Mouse (Mus musculus) leukemia stem cell, adult 10-12 weeks (primary cell): Measurements from ENCODE around the gene Tceal6. TPM values are rescaled to one million over a fixed set of nuclear protein-coding genes. Genes with fewer than 3 reads are reported as not detected.

ENCODE experiments used
- polyA plus RNA-seq: library from polyadenylated mRNA; stranded (reverse); fragments of >175 nt; gene quantifications from 2 replicates; pipeline ENCODE4 v1.2.3, GENCODE M21; 2012; ENCODE audit warnings: low replicate concordance

The Tceal6 gene
- not detected in 2 replicates for polyA plus RNA-seq

GRCm38 (mm10) chrX:135210436-135211221, at the start of gene Tceal6:
Gene Tceal6, minus strand, starts transcription at chrX:135210687.

GRCm38 (mm10) chrX:135177532-135177931, 33.0 kb downstream of the Tceal6 start, which contains the start of gene Gm15023:
Gene Gm15023, minus strand, starts transcription at chrX:135177632.

Other genes with a start within 250 kb of the Tceal6 start
- gene Nxf2, start 245.9 kb downstream of the Tceal6 start, polyA plus RNA-seq: not detected in 2 replicates
- 1.6 and 1.7 TPM in 2 replicates for gene Zmat1, start 201.5 kb downstream of the Tceal6 start, polyA plus RNA-seq
- gene Gm15023, start 33.1 kb downstream of the Tceal6 start, polyA plus RNA-seq: not detected in 2 replicates
- not detected in 2 replicates for gene Pramel3, start 91.6 kb upstream of the Tceal6 start, polyA plus RNA-seq
- gene Gm5128, start 162.6 kb upstream of the Tceal6 start, polyA plus RNA-seq: not detected in 2 replicates
- not detected in 2 replicates for gene Gm7903, start 223.1 kb upstream of the Tceal6 start, polyA plus RNA-seq